Mouse (Mus musculus) stomach, embryonic 15.5 days (tissue): ENCODE measurements around the gene Kpna7. TPM values are rescaled to one million over a fixed set of nuclear protein-coding genes. Genes with fewer than 3 reads are reported as not detected.
"Not testable (repeated sequence)": the region's sequence is repeated elsewhere in the genome, so short reads cannot be mapped to it uniquely, and the experiment has no call there.

Source experiments
- ATAC-seq: fragments of 200-750 bp; cut with Nextera tagmentation; 2 replicates; pipeline ENCODE4 v1.8.0; 2017; ENCODE audit warnings: low read depth, moderate number of reproducible peaks, moderate TSS enrichment; ENCODE audit not compliant: insufficient read depth, low FRiP score
- H3K27ac ChIP-seq: fragments of 300-500 bp; sonication (generic); 2 replicates; pipeline ENCODE4 v1.5.1; 2015; ENCODE audit warnings: mild to moderate bottlenecking, inconsistent platforms
- H3K27me3 ChIP-seq: fragments of 300-500 bp; sonication (generic); replicated peaks from 2 replicates; pipeline ENCODE4 v1.6.1; 2015; ENCODE audit warnings: inconsistent platforms
- H3K36me3 ChIP-seq: fragments of 300-500 bp; sonication (generic); 2 replicates; pipeline ENCODE4 v1.6.1; 2015; ENCODE audit warnings: inconsistent platforms
- H3K4me1 ChIP-seq: fragments of 300-500 bp; sonication (generic); 2 replicates; pipeline ENCODE4 v1.6.1; 2015; ENCODE audit warnings: inconsistent platforms
- H3K4me2 ChIP-seq: fragments of 300-500 bp; sonication (generic); 2 replicates; pipeline ENCODE4 v1.6.1; 2015; ENCODE audit warnings: mild to moderate bottlenecking, inconsistent platforms
- H3K4me3 ChIP-seq: fragments of 300-500 bp; sonication (generic); replicated peaks from 2 replicates; pipeline ENCODE4 v1.5.1; 2015; ENCODE audit warnings: inconsistent platforms
- H3K9ac ChIP-seq: fragments of 300-500 bp; sonication (generic); 2 replicates; pipeline ENCODE4 v1.6.1; 2015; ENCODE audit warnings: inconsistent platforms
- H3K9me3 ChIP-seq: fragments of 300-500 bp; sonication (generic); 2 replicates; pipeline ENCODE4 v1.6.1; 2016; ENCODE audit warnings: inconsistent platforms
- WGBS: fragments of 180-500 bp; shearing (Covaris S2); methylation state at CpG from one replicate; pipeline ENCODE4 v1.1.7; 2015; 5-methylcytosine and 5-hydroxymethylcytosine counted together
- polyA plus RNA-seq: library from polyadenylated mRNA; unstranded; fragments of >200 nt; fragmentation: Nextera tagmentation; extraction: Ambion mirVana; gene quantifications from 2 replicates; pipeline ENCODE4 v1.2.1, GENCODE M21; 2015

Gene Kpna7
- polyA plus RNA-seq: 0.18 and 0.52 TPM in 2 replicates

DNA sequence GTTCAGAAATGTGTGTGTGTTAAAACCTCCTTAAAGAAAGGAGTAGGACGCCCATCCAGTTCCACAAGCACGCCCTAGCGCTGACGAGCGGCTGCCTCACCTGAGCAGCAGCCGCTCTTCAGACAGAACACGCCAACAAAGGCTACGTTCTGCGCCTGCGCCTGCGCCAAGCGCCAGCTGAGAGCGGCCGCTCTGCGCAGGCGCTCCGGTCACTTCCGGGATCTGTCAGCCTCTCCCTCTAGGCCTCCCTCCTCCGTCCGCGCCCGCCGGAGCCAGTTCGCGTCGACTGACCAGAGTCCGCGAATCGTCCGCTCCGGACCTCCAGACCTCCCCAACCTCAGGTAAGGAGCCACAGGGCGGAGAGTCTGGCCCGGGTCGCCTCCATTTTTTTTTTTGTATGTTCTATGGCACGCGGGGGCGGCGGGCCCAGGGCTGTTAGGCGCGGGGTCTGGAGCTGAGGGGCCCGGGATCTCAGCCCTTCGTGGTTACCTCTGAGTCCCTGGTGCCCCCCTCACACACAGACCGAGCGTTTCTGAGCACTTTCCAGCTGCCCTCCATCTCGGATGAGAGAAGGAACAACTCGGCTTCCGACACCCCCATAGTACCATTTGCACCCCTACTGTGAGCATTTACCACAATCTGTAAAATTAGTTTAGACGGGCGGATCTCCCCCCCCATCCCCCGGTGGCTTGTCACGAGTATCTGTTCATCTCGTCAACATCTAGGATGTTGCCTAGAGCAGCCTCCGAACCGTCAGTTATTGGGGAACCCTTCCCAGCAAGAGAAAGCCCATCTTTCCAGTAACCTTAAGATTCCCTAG is at the start of gene Kpna7, which contains the start of gene Arpc1a:
TSS of gene Kpna7 (minus strand) at position 399 of the 820 bp plus-strand sequence.
TSS of gene Arpc1a (plus strand) at position 199 of the 820 bp plus-strand sequence.
- peak within 1 kb of the TSS; percentile 95 for H3K4me3 ChIP-seq

DNA sequence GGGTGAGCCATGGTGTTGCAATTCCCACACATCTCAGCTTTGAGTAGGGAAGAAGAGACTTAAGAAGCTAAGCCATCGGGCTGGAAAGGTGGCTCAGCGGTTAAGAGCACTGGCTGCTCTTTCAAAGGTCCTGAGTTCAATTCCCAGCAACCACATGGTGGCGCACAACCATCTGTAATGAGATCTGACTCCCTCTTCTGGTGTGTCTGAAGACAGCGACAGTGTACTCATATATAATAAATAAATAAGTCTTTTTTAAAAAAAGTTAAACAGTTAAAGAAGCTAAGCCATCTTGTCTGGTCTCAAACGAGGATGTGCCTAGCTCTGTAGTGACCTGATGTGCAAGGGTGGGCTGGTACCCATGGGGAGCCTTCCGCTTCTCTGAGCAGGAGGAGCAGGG is 49.4 kb upstream of the Kpna7 start:
- not testable (repeated sequence) for H3K27ac ChIP-seq, H3K4me3 ChIP-seq, ATAC-seq, H3K4me2 ChIP-seq, H3K9ac ChIP-seq, H3K9me3 ChIP-seq, H3K27me3 ChIP-seq, H3K4me1 ChIP-seq
- peaks cover 60% of the 10 kb centered on the region for H3K36me3 ChIP-seq
- 86% methylated on average over 6 of the region's 6 CpGs for WGBS

More for the DNA sequence above, at the start of gene Kpna7, which contains the start of gene Arpc1a:
- H3K9me3 ChIP-seq: no peaks in the 10 kb centered on the region
- no peaks in the 10 kb centered on the region for H3K27me3 ChIP-seq
- H3K4me2 ChIP-seq: peak within 1 kb of the TSS; percentile 71
- peak; percentile 98 for ATAC-seq
- under 1% methylated on average over 54 of the region's 54 CpGs for WGBS
- H3K9ac ChIP-seq: peak within 1 kb of the TSS; percentile 90
- peak within 1 kb of the TSS; percentile 82 for H3K27ac ChIP-seq
- peaks cover 8% of the 10 kb centered on the region; the same call in 1 of the 2 replicates for H3K4me1 ChIP-seq
- H3K36me3 ChIP-seq: peaks cover 5% of the 10 kb centered on the region; the same call in 1 of the 2 replicates

DNA sequence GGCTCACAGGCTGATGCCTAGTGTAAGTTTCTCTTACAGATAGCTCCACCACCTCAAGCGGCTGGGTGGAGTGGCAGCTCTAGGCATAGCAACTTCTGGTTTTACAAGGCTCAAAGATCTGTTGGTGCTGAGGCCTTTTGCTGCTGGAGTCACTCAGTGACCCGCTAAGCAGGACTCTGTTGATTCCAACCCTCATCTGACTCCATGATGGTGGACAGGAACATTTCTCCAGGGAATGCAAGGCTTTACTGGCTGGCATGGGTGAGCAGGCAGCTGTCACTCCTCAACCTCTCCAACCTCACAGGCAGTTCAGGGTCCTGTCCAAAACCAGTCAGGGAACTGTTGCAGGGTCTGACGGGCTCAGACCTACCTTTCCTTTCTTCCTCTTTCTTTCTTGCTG is 47.2 kb upstream of the Kpna7 start:
- ATAC-seq: no peak
- peaks cover 75% of the 10 kb centered on the region for H3K36me3 ChIP-seq
- no peak overlapping the region for H3K4me3 ChIP-seq
- H3K27me3 ChIP-seq: no peaks in the 10 kb centered on the region
- H3K4me1 ChIP-seq: no peaks in the 10 kb centered on the region
- H3K27ac ChIP-seq: no peak overlapping the region
- H3K9me3 ChIP-seq: no peaks in the 10 kb centered on the region
- H3K4me2 ChIP-seq: no peak overlapping the region
- 85% methylated on average over 3 of the region's 3 CpGs for WGBS
- H3K9ac ChIP-seq: no peak overlapping the region

- 85% methylated on average over 11 of the region's 11 CpGs for WGBS
- H3K36me3 ChIP-seq: peaks cover 81% of the 10 kb centered on the region
- no peaks in the 10 kb centered on the region for H3K4me1 ChIP-seq
- no peak for ATAC-seq
- no peaks in the 10 kb centered on the region for H3K27me3 ChIP-seq
- no peak overlapping the region for H3K27ac ChIP-seq
- no peak overlapping the region for H3K4me3 ChIP-seq
- no peak overlapping the region for H3K4me2 ChIP-seq
- no peaks in the 10 kb centered on the region for H3K9me3 ChIP-seq
- H3K9ac ChIP-seq: no peak overlapping the region
Measured at GRCm38 (mm10) chr5:145130191-145130590, 46.4 kb upstream of the Kpna7 start.

DNA sequence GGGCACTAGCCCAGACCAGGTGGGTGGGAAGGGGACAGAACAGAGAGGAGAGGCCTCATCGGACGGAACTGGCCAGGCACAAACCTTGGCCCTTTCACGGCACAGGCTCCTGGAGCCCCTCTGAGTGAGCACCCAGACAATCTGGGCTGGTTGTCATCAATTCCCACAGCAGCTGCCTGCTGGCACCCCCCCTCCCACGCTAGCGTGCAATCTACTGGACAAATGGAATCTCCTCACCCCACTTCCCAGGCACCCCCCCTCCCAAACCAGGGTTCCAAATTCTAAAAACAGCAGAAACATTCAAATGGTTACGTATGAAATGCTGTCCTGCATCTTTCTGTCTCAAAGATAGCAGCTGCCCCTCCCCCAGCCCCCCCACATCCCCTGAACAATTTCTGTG is 45.9 kb upstream of the Kpna7 start:
- H3K36me3 ChIP-seq: peaks cover 85% of the 10 kb centered on the region
- not testable (repeated sequence) for H3K27ac ChIP-seq, H3K27me3 ChIP-seq, H3K4me1 ChIP-seq, H3K9ac ChIP-seq, ATAC-seq, H3K9me3 ChIP-seq, H3K4me2 ChIP-seq, H3K4me3 ChIP-seq
- 85% methylated on average over 6 of the region's 6 CpGs for WGBS

- Histone ChIP-seq H3K27me3 (no peaks in the 10 kb centered on the region), H3K9ac (no peak overlapping the region), H3K4me2 (no peak overlapping the region), H3K4me3 (no peak overlapping the region), H3K36me3 (peaks cover 86% of the 10 kb centered on the region), H3K27ac (no peak overlapping the region), H3K4me1 (no peaks in the 10 kb centered on the region), H3K9me3 (no peaks in the 10 kb centered on the region)
- WGBS: 91% methylated on average over 4 of the region's 4 CpGs
- ATAC-seq: no peak
Measured at GRCm38 (mm10) chr5:145129124-145129523, 45.3 kb upstream of the Kpna7 start.

DNA sequence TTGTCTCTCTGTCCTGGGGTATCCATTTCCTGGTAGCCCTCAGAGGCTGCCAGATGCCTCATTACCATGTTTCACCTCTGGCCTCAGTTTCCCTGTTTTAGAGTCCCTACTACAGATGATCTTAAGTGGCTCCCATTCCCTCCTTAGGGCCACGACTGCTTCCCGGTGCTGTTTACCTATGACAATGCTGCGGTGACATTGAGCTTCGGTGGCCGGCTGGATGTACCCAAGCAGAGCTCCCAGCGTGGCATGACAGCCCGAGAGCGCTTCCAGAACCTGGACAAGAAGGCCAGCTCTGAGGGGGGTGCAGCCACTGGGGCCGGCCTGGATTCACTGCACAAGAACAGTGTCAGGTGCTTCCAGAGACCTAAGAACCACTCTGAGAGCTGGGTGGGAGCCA is 42.8 kb upstream of the Kpna7 start:
- Histone ChIP-seq H3K27me3 (no peaks in the 10 kb centered on the region), H3K4me3 (no peak overlapping the region), H3K4me2 (no peak overlapping the region), H3K27ac (no peak overlapping the region), H3K36me3 (peaks cover 72% of the 10 kb centered on the region), H3K9ac (no peak overlapping the region), H3K4me1 (no peaks in the 10 kb centered on the region), H3K9me3 (no peaks in the 10 kb centered on the region)
- WGBS: 90% methylated on average over 9 of the region's 9 CpGs
- no peak for ATAC-seq

GRCm38 (mm10) chr5:145123396-145123795 is 39.6 kb upstream of the Kpna7 start:
- no peaks in the 10 kb centered on the region for H3K4me1 ChIP-seq
- no peak overlapping the region for H3K4me2 ChIP-seq
- no peaks in the 10 kb centered on the region for H3K27me3 ChIP-seq
- no peak overlapping the region for H3K27ac ChIP-seq
- peaks cover 44% of the 10 kb centered on the region for H3K36me3 ChIP-seq
- WGBS: 95% methylated on average over 19 of the region's 19 CpGs
- H3K9ac ChIP-seq: no peak overlapping the region
- no peak overlapping the region for H3K4me3 ChIP-seq
- H3K9me3 ChIP-seq: no peaks in the 10 kb centered on the region
- no peak for ATAC-seq

DNA sequence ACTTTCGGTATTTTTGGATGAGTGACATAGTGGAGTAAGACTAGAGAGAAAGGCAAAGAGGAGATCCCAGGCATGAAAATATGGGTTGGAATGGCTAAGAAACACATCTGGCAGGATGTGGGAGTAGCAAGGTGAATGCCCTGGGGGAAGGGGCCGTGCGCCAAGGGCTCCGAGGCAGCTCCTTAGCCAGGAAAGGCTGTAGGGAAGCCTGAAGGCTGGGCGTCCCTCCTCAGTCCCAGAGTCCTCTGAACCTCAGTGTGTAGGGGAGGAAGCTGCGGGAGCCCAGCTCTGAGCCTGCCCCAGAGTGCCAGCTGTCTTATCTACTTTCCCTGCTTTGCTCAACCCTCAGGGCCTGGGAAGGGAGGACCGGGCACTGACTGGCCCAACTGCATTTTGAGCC is 37.1 kb upstream of the Kpna7 start:
- H3K4me3 ChIP-seq: no peak overlapping the region
- 62% methylated on average over 7 of the region's 7 CpGs for WGBS
- ATAC-seq: no peak
- H3K4me2 ChIP-seq: no peak overlapping the region
- no peak overlapping the region for H3K9ac ChIP-seq
- H3K4me1 ChIP-seq: peaks cover 13% of the 10 kb centered on the region
- H3K27me3 ChIP-seq: no peaks in the 10 kb centered on the region
- H3K36me3 ChIP-seq: peaks cover 27% of the 10 kb centered on the region
- H3K27ac ChIP-seq: no peak overlapping the region
- no peaks in the 10 kb centered on the region for H3K9me3 ChIP-seq

- Histone ChIP-seq H3K9ac (no peak overlapping the region), H3K4me3 (no peak overlapping the region), H3K36me3 (peaks cover 14% of the 10 kb centered on the region), H3K9me3 (no peaks in the 10 kb centered on the region), H3K27me3 (no peaks in the 10 kb centered on the region), H3K4me2 (no peak overlapping the region), H3K27ac (no peak overlapping the region), H3K4me1 (peaks cover 20% of the 10 kb centered on the region)
- WGBS: 90% methylated on average over 2 of the region's 2 CpGs
- ATAC-seq: no peak
Measured at GRCm38 (mm10) chr5:145119385-145119784, 35.6 kb upstream of the Kpna7 start.

DNA sequence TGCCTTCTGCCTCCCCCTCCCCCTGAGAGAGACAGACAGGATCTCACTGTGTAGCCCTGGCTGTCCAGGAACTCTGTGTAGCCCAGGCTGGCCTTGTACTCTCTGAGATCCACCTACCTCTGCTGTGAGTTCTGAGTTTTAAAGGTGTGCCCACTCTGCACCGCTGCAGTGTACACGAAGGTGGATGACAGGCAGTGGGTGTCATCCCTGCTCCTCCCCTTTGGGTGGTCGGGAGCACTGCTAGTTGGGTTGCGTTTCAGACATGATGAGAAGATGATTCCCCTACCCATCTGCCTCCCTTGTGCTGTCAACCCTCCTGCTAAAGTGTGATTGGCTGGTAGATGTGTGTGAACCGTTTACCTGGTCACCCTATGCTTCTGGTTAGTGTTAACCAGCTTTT is 34.6 kb upstream of the Kpna7 start:
- no peak overlapping the region for H3K4me2 ChIP-seq
- ATAC-seq: no peak
- 89% methylated on average over 5 of the region's 5 CpGs for WGBS

GRCm38 (mm10) chr5:145118005-145118404 is 34.2 kb upstream of the Kpna7 start:
- Histone ChIP-seq H3K36me3 (0 out of 2 replicates have a peak, but pooled peaks cover 7% of the 10 kb centered on the region), H3K9me3 (no peaks in the 10 kb centered on the region), H3K4me1 (peaks cover 23% of the 10 kb centered on the region), H3K27ac (no peak overlapping the region), H3K27me3 (no peaks in the 10 kb centered on the region), H3K4me3 (no peak overlapping the region), H3K9ac (no peak overlapping the region), H3K4me2 (no peak overlapping the region)
- WGBS: 49% methylated on average over 6 of the region's 6 CpGs
- ATAC-seq: no peak

More for the DNA sequence above, 34.6 kb upstream of the Kpna7 start:
- no peaks in the 10 kb centered on the region for H3K27me3 ChIP-seq
- H3K9me3 ChIP-seq: no peaks in the 10 kb centered on the region
- H3K9ac ChIP-seq: no peak overlapping the region
- H3K4me1 ChIP-seq: peaks cover 23% of the 10 kb centered on the region
- no peak overlapping the region for H3K4me3 ChIP-seq
- 0 out of 2 replicates have a peak, but pooled peaks cover 7% of the 10 kb centered on the region for H3K36me3 ChIP-seq
- no peak overlapping the region for H3K27ac ChIP-seq
